Mouse (Mus musculus) hindbrain, embryonic 13.5 days (tissue): ENCODE results near the gene 4930402F06Rik. TPM values are rescaled to one million over a fixed set of nuclear protein-coding genes. Genes with fewer than 3 reads are reported as not detected.

ENCODE experiments used
- ATAC-seq: fragments of 200-750 bp; cut with Nextera tagmentation; 2 replicates; pipeline ENCODE4 v1.8.0; 2017; ENCODE audit warnings: moderate TSS enrichment; ENCODE audit not compliant: low FRiP score
- H3K27ac ChIP-seq: fragments of 300-500 bp; sonication (generic); 2 replicates; pipeline ENCODE4 v1.5.1; 2015; ENCODE audit warnings: inconsistent platforms, mild to moderate bottlenecking, moderate library complexity
- H3K27me3 ChIP-seq: fragments of 300-500 bp; sonication (generic); 2 replicates; pipeline ENCODE4 v1.6.1; 2015; ENCODE audit warnings: mild to moderate bottlenecking, inconsistent platforms
- H3K36me3 ChIP-seq: fragments of 300-500 bp; sonication (generic); 2 replicates; pipeline ENCODE4 v1.6.1; 2015; ENCODE audit warnings: mild to moderate bottlenecking, inconsistent platforms
- H3K4me1 ChIP-seq: fragments of 300-500 bp; sonication (generic); replicated peaks from 2 replicates; pipeline ENCODE4 v1.6.1; 2015; ENCODE audit warnings: inconsistent platforms
- H3K4me2 ChIP-seq: fragments of 300-500 bp; sonication (generic); 2 replicates; pipeline ENCODE4 v1.6.1; 2015; ENCODE audit warnings: inconsistent platforms, mild to moderate bottlenecking, moderate library complexity
- H3K4me3 ChIP-seq: fragments of 300-500 bp; sonication (generic); 2 replicates; pipeline ENCODE4 v1.5.1; 2015; ENCODE audit warnings: mild to moderate bottlenecking, inconsistent platforms
- H3K9ac ChIP-seq: fragments of 300-500 bp; sonication (generic); 2 replicates; pipeline ENCODE4 v1.6.1; 2015; ENCODE audit warnings: mild to moderate bottlenecking, inconsistent platforms
- H3K9me3 ChIP-seq: fragments of 300-500 bp; sonication (generic); 2 replicates; pipeline ENCODE4 v1.6.1; 2016; ENCODE audit warnings: inconsistent platforms
- WGBS: fragments of 180-500 bp; shearing (Covaris S2); methylation state at CpG from one replicate; pipeline ENCODE4 v1.1.7; 2015; 5-methylcytosine and 5-hydroxymethylcytosine counted together
- polyA plus RNA-seq: library from polyadenylated mRNA; unstranded; fragments of >200 nt; fragmentation: Nextera tagmentation; extraction: Ambion mirVana; gene quantifications from 2 replicates; pipeline ENCODE4 v1.2.1, GENCODE M21; 2015

4930402F06Rik gene
- polyA plus RNA-seq, 1 experiment from 2014 or later = not detected

DNA sequence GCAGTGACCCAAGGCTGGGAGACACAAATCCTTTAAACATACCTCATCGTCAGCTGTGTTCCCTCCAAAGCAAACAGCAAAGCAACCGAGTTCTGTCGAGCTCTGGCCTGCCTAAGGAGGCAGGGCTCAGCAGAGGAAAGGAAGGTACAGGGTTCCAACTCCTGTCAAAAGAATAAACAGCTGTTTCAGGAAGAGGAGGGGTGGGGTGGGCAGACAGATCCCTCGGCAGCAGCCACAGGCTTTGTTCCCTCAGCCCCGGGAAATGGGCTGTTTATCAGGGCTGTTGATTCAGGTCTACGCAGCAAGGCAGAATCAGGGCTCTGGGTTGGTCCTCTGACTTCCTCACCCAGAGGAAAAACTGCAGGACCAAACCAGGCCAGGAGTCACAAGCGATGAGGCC, 35.5 kb upstream of the 4930402F06Rik start:
- peaks cover 11% of the 10 kb centered on the region for H3K4me1 ChIP-seq
- no peak for ATAC-seq
- 35% methylated on average over 7 of the region's 7 CpGs for WGBS
- no peak overlapping the region for H3K9ac ChIP-seq
- no peaks in the 10 kb centered on the region for H3K9me3 ChIP-seq
- H3K4me3 ChIP-seq = no peak overlapping the region
- no peaks in the 10 kb centered on the region for H3K36me3 ChIP-seq
- H3K27me3 ChIP-seq = no peaks in the 10 kb centered on the region
- no peak overlapping the region for H3K4me2 ChIP-seq
- H3K27ac ChIP-seq = no peak overlapping the region

DNA sequence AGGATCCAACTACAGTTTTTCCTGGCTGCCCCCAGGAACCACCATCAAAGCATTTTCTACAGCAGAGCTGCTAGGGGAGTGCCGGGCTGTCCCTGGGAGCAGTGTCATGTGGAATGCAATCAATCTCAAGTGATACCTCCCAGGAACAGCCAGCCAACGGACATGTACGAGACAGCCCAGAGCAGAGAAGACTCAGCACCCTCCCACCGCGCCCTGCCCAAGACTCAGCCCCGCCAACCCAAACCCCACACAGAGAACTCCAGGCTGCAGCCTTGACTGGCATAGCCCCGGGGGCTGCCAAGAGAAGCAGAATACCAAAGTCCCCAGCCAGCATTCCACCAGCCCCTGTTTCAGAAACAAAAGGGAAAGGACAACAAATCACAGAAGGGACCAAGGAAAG, 35.0 kb upstream of the 4930402F06Rik start:
- Histone ChIP-seq H3K27ac (no peak overlapping the region), H3K4me2 (no peak overlapping the region), H3K9ac (no peak overlapping the region; the same call in 1 of the 2 replicates)

DNA sequence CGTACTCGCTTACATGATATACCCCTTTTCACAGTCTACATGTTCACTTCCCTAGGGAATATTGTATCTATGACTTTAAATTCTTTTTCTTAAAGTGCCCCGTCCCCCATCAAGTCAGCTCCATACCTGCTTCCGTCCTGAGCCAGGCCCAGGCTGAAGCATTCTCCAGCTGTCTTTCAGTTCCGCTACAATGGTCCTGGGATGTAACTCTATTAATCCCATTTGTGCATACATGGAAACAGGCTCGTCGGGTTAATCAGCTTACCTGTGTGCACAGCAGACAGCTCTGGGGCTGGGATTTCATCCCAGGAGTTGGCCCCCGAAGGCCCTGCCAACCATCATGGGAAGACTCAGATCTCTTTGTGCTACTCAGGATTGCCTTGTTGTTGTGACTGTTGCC, 33.8 kb upstream of the 4930402F06Rik start:
- H3K27me3 ChIP-seq = no peaks in the 10 kb centered on the region
- no peak overlapping the region for H3K9ac ChIP-seq
- H3K27ac ChIP-seq = no peak overlapping the region
- peaks cover 11% of the 10 kb centered on the region for H3K4me1 ChIP-seq
- H3K9me3 ChIP-seq = no peaks in the 10 kb centered on the region
- H3K4me2 ChIP-seq = no peak overlapping the region
- no peak for ATAC-seq
- WGBS = 80% methylated on average over 8 of the region's 8 CpGs
- H3K36me3 ChIP-seq = no peaks in the 10 kb centered on the region
- H3K4me3 ChIP-seq = no peak overlapping the region

More for the DNA sequence above, 35.0 kb upstream of the 4930402F06Rik start:
- ATAC-seq = no peak
- WGBS = 25% methylated on average over 7 of the region's 7 CpGs
- Histone ChIP-seq H3K4me1 (peaks cover 11% of the 10 kb centered on the region), H3K27me3 (no peaks in the 10 kb centered on the region), H3K9me3 (no peaks in the 10 kb centered on the region), H3K4me3 (no peak overlapping the region), H3K36me3 (no peaks in the 10 kb centered on the region)

DNA sequence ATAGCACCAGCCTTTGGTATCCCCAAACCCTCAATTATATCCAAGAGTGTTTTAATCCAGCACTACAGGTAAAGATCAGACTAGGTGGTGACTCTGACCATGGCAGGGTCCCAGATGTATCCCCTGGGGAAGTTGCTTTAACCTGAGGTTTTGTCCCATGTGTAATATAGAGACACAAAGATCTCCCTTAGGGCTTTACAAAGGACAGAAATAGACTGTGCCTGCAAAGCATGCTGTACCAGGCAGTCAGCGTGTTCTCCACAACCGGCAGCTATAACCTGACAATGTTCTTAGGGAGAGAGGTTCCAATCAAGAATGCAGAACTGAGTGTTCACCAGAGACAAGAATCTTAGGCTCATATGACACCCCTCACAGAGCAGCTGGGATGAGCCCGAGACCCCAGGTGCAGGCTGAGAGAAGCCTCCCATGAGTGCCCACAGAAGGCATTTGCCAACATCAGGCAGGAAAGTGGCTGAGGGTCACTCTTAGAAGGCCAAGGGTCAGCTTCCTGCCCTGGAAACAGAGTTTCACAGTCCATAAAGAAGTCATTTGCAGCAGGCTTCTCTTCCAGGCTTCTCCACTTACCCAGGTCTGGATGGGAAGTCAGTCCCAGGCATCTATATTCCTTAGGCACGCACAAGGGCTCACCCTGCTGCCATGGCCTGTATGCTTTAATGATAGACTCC, 31.8 kb upstream of the 4930402F06Rik start:
- 89% methylated on average over 4 of the region's 4 CpGs for WGBS
- no peaks in the 10 kb centered on the region for H3K36me3 ChIP-seq
- no peak for ATAC-seq

DNA sequence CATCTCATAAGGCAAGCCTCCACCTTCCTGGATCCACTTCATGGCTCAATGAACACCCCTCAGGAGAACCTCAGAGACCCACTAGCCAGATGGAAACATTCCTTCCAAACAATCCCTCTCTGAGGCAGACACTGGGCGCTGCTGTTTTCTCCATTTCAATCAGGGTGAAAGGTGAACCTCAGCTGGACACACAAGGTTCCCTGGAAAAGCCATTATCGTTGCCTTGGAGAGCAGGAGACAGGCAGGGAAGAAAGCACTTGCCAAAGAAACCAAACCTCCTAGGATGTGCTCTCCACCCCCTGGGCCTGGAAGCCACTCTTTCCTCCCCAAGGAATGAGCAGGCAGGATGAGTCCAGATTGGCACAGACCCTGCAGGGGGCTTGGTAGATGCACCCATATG, 30.6 kb upstream of the 4930402F06Rik start:
- Histone ChIP-seq H3K4me1 (peaks cover 5% of the 10 kb centered on the region), H3K27me3 (no peaks in the 10 kb centered on the region), H3K9ac (no peak overlapping the region), H3K4me3 (no peak overlapping the region), H3K4me2 (no peak overlapping the region), H3K9me3 (no peaks in the 10 kb centered on the region), H3K36me3 (no peaks in the 10 kb centered on the region), H3K27ac (no peak overlapping the region)
- WGBS = 27% methylated on average over 2 of the region's 2 CpGs
- no peak for ATAC-seq

More for the DNA sequence above, 31.8 kb upstream of the 4930402F06Rik start:
- Histone ChIP-seq H3K27ac (no peak overlapping the region), H3K4me1 (peaks cover 11% of the 10 kb centered on the region), H3K4me3 (no peak overlapping the region), H3K4me2 (no peak overlapping the region), H3K9ac (no peak overlapping the region), H3K27me3 (no peaks in the 10 kb centered on the region), H3K9me3 (no peaks in the 10 kb centered on the region)

DNA sequence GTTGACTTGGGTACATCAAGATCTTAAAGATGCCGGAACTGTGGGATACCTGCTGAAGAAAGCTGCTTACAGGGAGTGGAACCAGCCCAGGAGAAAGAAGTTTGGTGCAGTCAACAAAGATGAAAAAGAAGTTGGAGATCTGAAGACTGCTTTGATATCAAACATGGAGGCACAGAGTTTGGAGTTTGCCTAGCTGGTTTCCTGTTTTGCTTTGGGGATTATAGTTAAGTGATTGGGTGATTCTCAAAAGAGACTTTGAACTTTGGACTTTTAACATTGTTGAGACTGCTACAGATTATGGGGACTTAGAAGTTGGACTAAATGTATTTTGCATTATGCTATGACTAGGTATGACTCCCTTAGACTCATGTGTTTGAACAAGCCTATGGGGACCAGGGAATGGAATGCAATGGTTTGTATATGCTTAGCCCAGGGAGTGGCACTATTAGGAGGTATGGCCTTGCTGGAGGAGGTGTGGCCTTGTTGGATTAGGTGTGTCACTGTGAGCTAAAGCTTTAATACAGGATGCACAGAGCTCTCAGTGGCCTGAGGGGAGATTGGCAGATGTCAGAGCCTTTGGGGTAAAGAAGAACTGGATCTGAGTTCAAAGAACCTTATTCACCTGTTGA, 26.9 kb upstream of the 4930402F06Rik start:
- no peaks in the 10 kb centered on the region for H3K4me1 ChIP-seq
- H3K36me3 ChIP-seq = 0 out of 2 replicates have a peak, but pooled peaks cover 3% of the 10 kb centered on the region
- no peak overlapping the region for H3K4me3 ChIP-seq
- no peaks in the 10 kb centered on the region for H3K9me3 ChIP-seq
- H3K4me2 ChIP-seq = no peak overlapping the region
- H3K27ac ChIP-seq = no peak overlapping the region
- H3K9ac ChIP-seq = no peak overlapping the region
- H3K27me3 ChIP-seq = no peaks in the 10 kb centered on the region
- 100% methylated on average over 1 of the region's 1 CpGs for WGBS
- no peak for ATAC-seq

DNA sequence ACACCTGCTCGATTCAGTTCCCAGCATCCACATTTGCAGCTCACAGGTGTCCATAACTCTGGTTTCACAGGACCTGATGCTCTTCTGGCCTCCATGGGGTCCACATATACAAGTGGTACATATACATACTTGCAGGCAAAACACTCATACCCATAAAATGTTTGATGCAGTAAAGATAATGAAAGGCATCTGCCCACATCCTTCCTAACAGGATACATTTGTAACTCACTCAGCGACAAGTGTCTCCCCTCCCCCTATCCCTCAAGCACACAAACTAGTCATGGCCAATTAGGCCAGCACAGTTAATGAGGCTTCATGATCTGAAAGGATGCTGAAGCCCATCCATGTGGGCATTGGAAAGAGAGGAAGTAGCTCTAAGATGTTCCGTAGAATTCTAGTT, 25.4 kb upstream of the 4930402F06Rik start:
- Histone ChIP-seq H3K9me3 (no peaks in the 10 kb centered on the region), H3K4me2 (no peak overlapping the region), H3K27me3 (no peaks in the 10 kb centered on the region), H3K4me1 (no peaks in the 10 kb centered on the region), H3K4me3 (no peak overlapping the region), H3K36me3 (0 out of 2 replicates have a peak, but pooled peaks cover 3% of the 10 kb centered on the region), H3K27ac (no peak overlapping the region), H3K9ac (no peak overlapping the region)
- no peak for ATAC-seq
- WGBS = 93% methylated on average over 3 of the region's 3 CpGs

DNA sequence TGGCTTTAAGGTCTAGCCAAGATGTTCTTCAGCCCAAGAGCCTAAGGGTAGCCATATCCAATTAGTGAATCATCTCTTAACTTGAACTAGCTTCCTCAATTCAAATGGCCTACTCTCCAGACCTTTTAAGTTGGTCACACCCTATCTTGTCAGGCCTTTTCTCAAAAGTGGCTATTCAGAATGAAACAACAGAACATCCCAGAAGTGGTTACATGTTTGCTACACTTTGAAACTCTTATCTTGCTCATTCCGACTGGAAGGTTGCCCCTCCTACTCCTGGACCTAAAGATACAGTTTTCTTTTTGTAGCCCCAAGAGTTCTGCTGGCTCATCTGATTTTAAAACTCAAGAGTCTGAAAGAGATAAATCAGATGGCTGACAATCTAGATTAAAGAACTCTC, 23.7 kb upstream of the 4930402F06Rik start:
- no peak overlapping the region for H3K27ac ChIP-seq
- no peak overlapping the region for H3K4me2 ChIP-seq
- H3K4me1 ChIP-seq = no peaks in the 10 kb centered on the region
- no peak for ATAC-seq
- 0 out of 2 replicates have a peak, but pooled peaks cover 3% of the 10 kb centered on the region for H3K36me3 ChIP-seq
- 96% methylated on average over 1 of the region's 1 CpGs for WGBS
- no peaks in the 10 kb centered on the region for H3K27me3 ChIP-seq
- H3K4me3 ChIP-seq = no peak overlapping the region
- H3K9ac ChIP-seq = no peak overlapping the region
- no peaks in the 10 kb centered on the region for H3K9me3 ChIP-seq

DNA sequence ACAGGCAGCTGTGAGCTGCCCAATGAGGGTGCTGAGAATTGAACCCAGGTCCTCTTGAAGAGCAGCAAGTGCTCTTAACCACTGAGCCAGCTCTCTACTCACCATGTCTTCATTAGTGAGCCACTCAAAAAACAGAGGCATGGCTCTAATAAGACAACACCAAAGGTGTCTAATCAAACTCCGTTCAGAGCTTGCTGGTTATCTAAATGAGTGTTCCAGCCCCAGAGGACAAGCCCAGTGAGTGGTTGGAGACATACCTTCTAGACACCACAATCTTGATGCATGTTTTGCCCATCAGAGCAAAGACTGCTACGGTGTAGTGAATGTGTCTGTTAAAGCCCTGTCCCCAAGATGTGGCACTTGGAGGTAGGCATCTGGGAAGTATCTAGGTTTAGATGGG, 22.7 kb upstream of the 4930402F06Rik start:
- Histone ChIP-seq H3K36me3 (0 out of 2 replicates have a peak, but pooled peaks cover 3% of the 10 kb centered on the region), H3K4me1 (no peaks in the 10 kb centered on the region), H3K9me3 (no peaks in the 10 kb centered on the region), H3K4me3 (no peak overlapping the region), H3K4me2 (no peak overlapping the region), H3K27ac (no peak overlapping the region), H3K9ac (no peak overlapping the region), H3K27me3 (no peaks in the 10 kb centered on the region)
- 94% methylated on average over 2 of the region's 2 CpGs for WGBS
- ATAC-seq = no peak

DNA sequence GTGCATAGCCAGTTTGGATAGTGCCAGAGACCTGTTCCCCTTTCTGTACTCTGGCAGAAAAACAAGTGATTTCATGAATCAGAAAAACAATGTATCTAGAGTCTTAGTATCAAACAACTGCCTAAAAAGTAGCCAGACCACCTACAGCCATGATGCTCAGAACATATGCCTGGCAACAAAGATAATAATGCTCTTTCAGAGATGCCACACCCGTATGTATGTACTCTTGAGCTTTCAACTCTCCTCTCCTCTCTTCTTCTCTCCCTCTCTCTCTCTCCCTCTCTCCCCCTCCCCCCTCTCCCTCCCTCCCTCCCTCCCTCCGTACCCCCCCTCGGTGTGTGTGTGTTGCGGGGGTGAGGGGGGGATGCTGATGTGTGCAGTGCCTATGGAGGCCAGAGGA, 22.3 kb upstream of the 4930402F06Rik start:
- WGBS = 90% methylated on average over 4 of the region's 4 CpGs
- Histone ChIP-seq H3K27me3 (no peaks in the 10 kb centered on the region), H3K4me2 (no peak overlapping the region), H3K36me3 (0 out of 2 replicates have a peak, but pooled peaks cover 3% of the 10 kb centered on the region), H3K27ac (no peak overlapping the region), H3K4me1 (no peaks in the 10 kb centered on the region), H3K9ac (no peak overlapping the region), H3K9me3 (no peaks in the 10 kb centered on the region), H3K4me3 (no peak overlapping the region)
- no peak for ATAC-seq

DNA sequence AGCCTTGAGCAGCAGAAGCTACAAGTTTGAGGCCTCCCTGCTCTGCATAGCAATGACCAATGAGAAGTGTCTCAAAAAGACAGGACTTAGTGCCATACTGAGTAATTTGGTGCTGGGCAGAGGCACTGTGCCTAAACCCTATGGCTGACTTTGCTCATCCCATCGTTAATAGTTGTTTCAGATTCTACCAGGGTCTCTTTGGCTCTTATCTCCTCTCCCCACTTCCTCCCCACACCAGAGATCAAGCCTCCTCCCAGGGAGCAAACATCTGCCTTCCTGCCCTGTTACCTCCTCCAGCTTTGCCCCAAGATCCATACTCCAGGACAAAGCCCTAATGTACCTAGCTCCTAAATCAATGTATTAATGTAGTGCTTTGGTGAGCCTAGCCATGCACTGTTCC, 20.3 kb upstream of the 4930402F06Rik start:
- no peaks in the 10 kb centered on the region for H3K9me3 ChIP-seq
- WGBS = 100% methylated on average over 1 of the region's 1 CpGs

DNA sequence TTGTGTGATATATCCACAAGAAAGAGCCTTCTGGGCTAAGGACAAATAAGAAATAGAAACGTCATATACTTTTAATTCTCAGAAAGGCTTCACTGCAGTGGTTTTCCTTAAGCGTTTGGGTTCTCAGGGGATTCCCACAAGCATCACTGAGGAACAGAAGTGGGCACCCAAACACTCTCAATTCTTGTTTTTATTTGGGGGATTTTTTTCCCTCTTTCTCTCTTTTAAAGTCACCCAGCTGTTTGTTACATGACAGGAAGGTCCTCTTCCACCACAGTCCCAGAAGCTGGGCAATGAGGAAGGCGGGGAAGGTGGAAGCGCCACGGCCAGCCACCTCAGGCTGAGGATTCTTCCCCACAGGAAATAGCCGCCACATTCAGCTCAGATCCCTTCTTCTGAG, 19.5 kb upstream of the 4930402F06Rik start:
- Histone ChIP-seq H3K27me3 (no peaks in the 10 kb centered on the region), H3K27ac (no peak overlapping the region), H3K4me2 (no peak overlapping the region), H3K4me1 (no peaks in the 10 kb centered on the region), H3K9me3 (no peaks in the 10 kb centered on the region), H3K36me3 (0 out of 2 replicates have a peak, but pooled peaks cover 3% of the 10 kb centered on the region), H3K4me3 (no peak overlapping the region), H3K9ac (no peak overlapping the region)
- 92% methylated on average over 6 of the region's 6 CpGs for WGBS
- no peak for ATAC-seq

More for the DNA sequence above, 20.3 kb upstream of the 4930402F06Rik start:
- no peak overlapping the region for H3K9ac ChIP-seq
- H3K27ac ChIP-seq = no peak overlapping the region
- no peak overlapping the region for H3K4me3 ChIP-seq
- H3K36me3 ChIP-seq = 0 out of 2 replicates have a peak, but pooled peaks cover 3% of the 10 kb centered on the region
- no peaks in the 10 kb centered on the region for H3K4me1 ChIP-seq
- no peak overlapping the region for H3K4me2 ChIP-seq
- no peaks in the 10 kb centered on the region for H3K27me3 ChIP-seq
- ATAC-seq = no peak

DNA sequence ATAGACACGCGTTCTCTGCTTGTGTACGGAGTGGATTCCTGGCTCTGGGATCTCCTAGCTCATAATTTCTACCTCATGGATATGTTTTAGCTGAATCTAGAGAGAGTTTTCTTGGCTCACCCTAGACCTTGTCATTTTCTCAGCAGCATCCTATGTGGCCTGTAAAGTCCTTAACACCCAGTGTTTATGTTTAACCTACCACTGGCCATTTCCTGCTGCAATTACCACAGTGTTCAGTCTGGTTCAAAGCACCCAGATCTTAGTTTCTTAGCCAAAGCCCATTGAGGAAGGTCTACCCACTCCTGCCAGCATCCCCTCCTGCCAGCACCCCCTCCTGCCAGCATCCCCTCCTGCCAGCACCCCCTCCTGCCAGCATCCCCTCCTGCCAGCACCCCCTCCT, 15.8 kb upstream of the 4930402F06Rik start:
- Histone ChIP-seq H3K27me3 (no peaks in the 10 kb centered on the region), H3K4me3 (no peak overlapping the region), H3K4me2 (no peak overlapping the region), H3K4me1 (no peaks in the 10 kb centered on the region), H3K9ac (no peak overlapping the region), H3K36me3 (no peaks in the 10 kb centered on the region), H3K27ac (no peak overlapping the region), H3K9me3 (no peaks in the 10 kb centered on the region)
- 100% methylated on average over 3 of the region's 3 CpGs for WGBS
- ATAC-seq = no peak
